Mouse (Mus musculus) stomach, postnatal 0 days (tissue): Measurements from ENCODE around the gene Lgr4. TPM values are rescaled to one million over a fixed set of nuclear protein-coding genes. Genes with fewer than 3 reads are reported as not detected.

ENCODE experiments used
- ATAC-seq: fragments of 200-750 bp; cut with Nextera tagmentation; 2 replicates; pipeline ENCODE4 v1.8.0; 2017; ENCODE audit not compliant: low FRiP score, low TSS enrichment
- DNase-seq: peaks from one replicate; pipeline ENCODE4 v3.0.0-alpha.2; 2016; ENCODE audit warnings: low spot score
- H3K27ac ChIP-seq: fragments of 300-500 bp; sonication (generic); replicated peaks from 2 replicates; pipeline ENCODE4 v1.5.1; 2014; ENCODE audit warnings: mild to moderate bottlenecking, control low read depth
- H3K27me3 ChIP-seq: fragments of 300-500 bp; sonication (generic); 2 replicates; pipeline ENCODE4 v1.6.1; 2014; ENCODE audit warnings: low read length; ENCODE audit not compliant: control insufficient read depth, insufficient read depth
- H3K36me3 ChIP-seq: fragments of 300-500 bp; sonication (generic); 2 replicates; pipeline ENCODE4 v1.6.1; 2014; ENCODE audit warnings: low read length, mixed read lengths; ENCODE audit not compliant: control insufficient read depth, insufficient read depth
- H3K4me1 ChIP-seq: fragments of 300-500 bp; sonication (generic); replicated peaks from 2 replicates; pipeline ENCODE4 v1.6.1; 2014; ENCODE audit warnings: antibody characterized with exemption; ENCODE audit not compliant: control insufficient read depth, insufficient read depth
- H3K4me2 ChIP-seq: fragments of 300-500 bp; sonication (generic); replicated peaks from 2 replicates; pipeline ENCODE4 v1.6.1; 2014; ENCODE audit warnings: low read depth, mild to moderate bottlenecking, control low read depth, moderate library complexity
- H3K4me3 ChIP-seq: fragments of 300-500 bp; sonication (generic); 2 replicates; pipeline ENCODE4 v1.5.1; 2014; ENCODE audit warnings: low read depth, low read length, control low read depth
- H3K9ac ChIP-seq: fragments of 300-500 bp; sonication (generic); 2 replicates; pipeline ENCODE4 v1.6.1; 2014; ENCODE audit warnings: mild to moderate bottlenecking, low read length, control low read depth, mixed read lengths
- H3K9me3 ChIP-seq: fragments of 300-500 bp; sonication (generic); 2 replicates; pipeline ENCODE4 v1.6.1; 2016; ENCODE audit warnings: low read length; ENCODE audit not compliant: control insufficient read depth
- CTCF ChIP-seq: IDR thresholded peaks from 2 replicates; pipeline ENCODE4 v1.5.1; 2016; ENCODE audit warnings: antibody characterized with exemption, low read depth, mild to moderate bottlenecking, moderate library complexity
- EP300 ChIP-seq: optimal IDR thresholded peaks from 2 replicates; pipeline ENCODE3; 2016; ENCODE audit warnings: antibody characterized with exemption
- WGBS: fragments of 180-500 bp; shearing (Covaris S2); extraction: QIAGEN DNeasy Blood & Tissue Kit; methylation state at CpG from one replicate; pipeline ENCODE4 v1.1.7; 2014; 5-methylcytosine and 5-hydroxymethylcytosine counted together
- polyA plus RNA-seq: library from polyadenylated mRNA; unstranded; fragments of >200 nt; fragmentation: Nextera tagmentation; extraction: Ambion mirVana; gene quantifications from 2 replicates; pipeline ENCODE4 v1.2.1, GENCODE M21; 2015

Gene Lgr4
- polyA plus RNA-seq, 1 experiment from 2014 or later, result 15.0 TPM

GRCm38 (mm10) chr2:109969926-109970532 lies 52.6 kb downstream of the Lgr4 start:
- no peak for ATAC-seq
- Histone ChIP-seq H3K9me3 (no peaks in the 10 kb centered on the region), H3K4me2 (no peak overlapping the region), H3K27me3 (no peaks in the 10 kb centered on the region), H3K9ac (no peak overlapping the region), H3K4me1 (no peaks in the 10 kb centered on the region), H3K4me3 (no peak overlapping the region), H3K36me3 (no peaks in the 10 kb centered on the region), H3K27ac (peak overlapping the region; percentile 65)
- DNase-seq, result no peak
- WGBS, result 40% methylated on average over 10 of the region's 10 CpGs
- TF ChIP-seq EP300 (no peak), CTCF (no peak)

- Histone ChIP-seq H3K4me1 (no peaks in the 10 kb centered on the region), H3K27me3 (no peaks in the 10 kb centered on the region), H3K9ac (no peak overlapping the region), H3K27ac (no peak overlapping the region), H3K9me3 (no peaks in the 10 kb centered on the region), H3K4me2 (no peak overlapping the region), H3K36me3 (no peaks in the 10 kb centered on the region), H3K4me3 (no peak overlapping the region)
- TF ChIP-seq CTCF, result no peak
- TF ChIP-seq EP300, result no peak
- no peak for DNase-seq
- 67% methylated on average over 8 of the region's 8 CpGs for WGBS
- no peak for ATAC-seq
Observed at GRCm38 (mm10) chr2:109970744-109971410, 53.4 kb downstream of the Lgr4 start.

- no peaks in the 10 kb centered on the region for H3K27me3 ChIP-seq
- no peak overlapping the region for H3K27ac ChIP-seq
- ATAC-seq, result no peak
Observed at GRCm38 (mm10) chr2:109972310-109972709, 54.9 kb downstream of the Lgr4 start.

GRCm38 (mm10) chr2:109972922-109973321 lies 55.5 kb downstream of the Lgr4 start:
- ATAC-seq (no peak), DNase-seq (peak; percentile 7)
- H3K4me2 ChIP-seq, result no peak overlapping the region
- 57% methylated on average over 7 of the region's 7 CpGs for WGBS
- TF ChIP-seq CTCF (no peak), EP300 (no peak)
- H3K4me3 ChIP-seq, result no peak overlapping the region
- no peaks in the 10 kb centered on the region for H3K36me3 ChIP-seq
- no peaks in the 10 kb centered on the region for H3K4me1 ChIP-seq
- H3K9ac ChIP-seq, result no peak overlapping the region
- no peaks in the 10 kb centered on the region for H3K27me3 ChIP-seq
- H3K9me3 ChIP-seq, result no peaks in the 10 kb centered on the region
- no peak overlapping the region for H3K27ac ChIP-seq

More at GRCm38 (mm10) chr2:109972310-109972709, 54.9 kb downstream of the Lgr4 start:
- Histone ChIP-seq H3K36me3 (no peaks in the 10 kb centered on the region), H3K4me2 (no peak overlapping the region), H3K4me1 (no peaks in the 10 kb centered on the region), H3K9me3 (no peaks in the 10 kb centered on the region), H3K4me3 (no peak overlapping the region), H3K9ac (no peak overlapping the region)
- WGBS, result 89% methylated on average over 2 of the region's 2 CpGs
- no peak for DNase-seq
- TF ChIP-seq CTCF, result no peak
- no peak for TF ChIP-seq EP300

GRCm38 (mm10) chr2:109974807-109975206 lies 57.4 kb downstream of the Lgr4 start:
- 72% methylated on average over 7 of the region's 7 CpGs for WGBS
- Histone ChIP-seq H3K27me3 (no peaks in the 10 kb centered on the region), H3K4me1 (no peaks in the 10 kb centered on the region), H3K4me2 (no peak overlapping the region), H3K27ac (no peak overlapping the region), H3K9ac (no peak overlapping the region), H3K9me3 (no peaks in the 10 kb centered on the region), H3K36me3 (no peaks in the 10 kb centered on the region), H3K4me3 (no peak overlapping the region)
- ATAC-seq (no peak), DNase-seq (no peak)
- TF ChIP-seq CTCF (no peak), EP300 (no peak)

GRCm38 (mm10) chr2:109976181-109976580 lies 58.7 kb downstream of the Lgr4 start:
- DNase-seq, result no peak
- no peak for ATAC-seq
- Histone ChIP-seq H3K4me1 (no peaks in the 10 kb centered on the region), H3K4me2 (no peak overlapping the region), H3K27ac (no peak overlapping the region), H3K9me3 (no peaks in the 10 kb centered on the region), H3K9ac (no peak overlapping the region), H3K36me3 (no peaks in the 10 kb centered on the region), H3K4me3 (no peak overlapping the region), H3K27me3 (no peaks in the 10 kb centered on the region)
- 87% methylated on average over 2 of the region's 2 CpGs for WGBS
- TF ChIP-seq EP300, result no peak
- no peak for TF ChIP-seq CTCF
